Mouse (Mus musculus): ENCODE data around the gene Dnajc21. TPM values are rescaled to one million over a fixed set of nuclear protein-coding genes. Genes with fewer than 3 reads are reported as not detected.

The Dnajc21 gene
- polyA plus RNA-seq, 1 experiment = 25.0 TPM

DNA sequence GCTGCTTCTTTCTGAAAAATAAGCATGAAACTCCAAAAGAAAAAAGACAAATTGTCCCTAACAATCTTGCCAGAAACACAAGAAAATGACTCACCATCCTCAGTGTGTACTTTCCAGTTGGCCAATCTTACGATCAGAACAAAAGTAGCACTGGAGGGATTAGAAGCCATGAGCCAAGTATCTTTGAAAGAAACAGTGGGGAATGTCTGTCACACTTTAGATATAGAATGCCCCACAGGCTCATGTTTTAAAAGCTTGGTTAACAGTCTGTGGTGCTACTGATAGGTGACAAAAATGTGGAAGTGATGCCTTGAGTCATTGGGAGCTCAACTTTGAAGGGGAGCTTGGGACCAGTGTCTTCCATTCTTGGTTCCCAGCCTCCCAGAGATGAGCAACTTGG is 28.0 kb downstream of the Dnajc21 start:
- TF ChIP-seq POLR2A (IDR thresholded peaks at IDR 0.05; ENCODE audit: extremely low read depth, insufficient read depth, low read length) (no peak), CTCF (IDR thresholded peaks at IDR 0.05; ENCODE audit: extremely low read depth, insufficient read depth, low read length) (no peak)
- Histone ChIP-seq H3K27ac (ENCODE audit: insufficient read depth, low read length) (no peak overlapping the region), H3K4me1 (ENCODE audit: control insufficient read depth, insufficient read depth, low read length) (peaks cover 2% of the 10 kb centered on the region), H3K4me3 (ENCODE audit: insufficient read depth, low read length) (no peak overlapping the region)

DNA sequence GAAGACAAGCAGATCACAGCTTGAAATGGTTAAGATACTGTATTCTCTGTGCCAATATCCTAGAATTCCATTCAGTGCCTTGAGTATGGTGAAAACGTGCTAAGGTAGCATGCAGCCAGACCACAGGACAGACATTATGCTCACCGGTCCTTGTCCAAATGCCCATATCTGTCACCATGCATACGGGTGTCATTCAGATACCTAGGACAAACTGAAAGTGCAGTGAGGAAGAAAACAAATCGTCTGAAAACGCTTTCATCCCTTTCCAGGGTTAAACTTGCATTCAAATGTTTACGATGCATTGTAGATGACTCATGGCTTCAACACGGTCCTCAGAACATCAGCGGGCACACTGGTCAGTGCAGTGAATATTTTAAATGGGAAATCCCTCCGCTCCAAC is 28.8 kb downstream of the Dnajc21 start:
- no peak overlapping the region for H3K4me3 ChIP-seq (ENCODE audit: insufficient read depth, low read length)
- no peak for TF ChIP-seq POLR2A (IDR thresholded peaks at IDR 0.05; ENCODE audit: extremely low read depth, insufficient read depth, low read length)
- no peak for TF ChIP-seq CTCF (IDR thresholded peaks at IDR 0.05; ENCODE audit: extremely low read depth, insufficient read depth, low read length)
- H3K27ac ChIP-seq (ENCODE audit: insufficient read depth, low read length) = no peak overlapping the region
- peaks cover 3% of the 10 kb centered on the region for H3K4me1 ChIP-seq (ENCODE audit: control insufficient read depth, insufficient read depth, low read length)

DNA sequence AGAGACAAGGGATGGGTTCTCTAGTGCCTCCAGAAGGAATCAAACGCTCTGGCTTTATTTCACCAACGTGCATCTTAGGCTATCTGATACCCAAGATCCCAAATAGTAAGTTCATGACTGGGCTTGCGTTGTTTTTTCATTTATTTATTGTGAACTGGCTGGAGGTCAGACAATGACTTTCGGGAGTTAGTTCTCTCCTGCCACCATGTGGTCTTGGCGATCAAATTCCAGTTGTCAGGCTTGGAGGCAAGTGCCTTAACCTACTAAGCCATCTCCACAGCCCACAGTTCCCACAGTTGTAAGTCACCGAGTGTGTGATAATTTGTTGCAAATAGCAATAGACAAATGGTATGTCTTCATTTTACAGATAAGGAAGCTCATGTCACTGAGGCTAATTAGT is 30.4 kb downstream of the Dnajc21 start:
- H3K4me1 ChIP-seq (ENCODE audit: control insufficient read depth, insufficient read depth, low read length) = peaks cover 3% of the 10 kb centered on the region
- TF ChIP-seq CTCF (IDR thresholded peaks at IDR 0.05; ENCODE audit: extremely low read depth, insufficient read depth, low read length) (peak; percentile 34), POLR2A (IDR thresholded peaks at IDR 0.05; ENCODE audit: extremely low read depth, insufficient read depth, low read length) (no peak)
- H3K27ac ChIP-seq (ENCODE audit: insufficient read depth, low read length) = no peak overlapping the region
- H3K4me3 ChIP-seq (ENCODE audit: insufficient read depth, low read length) = no peak overlapping the region

DNA sequence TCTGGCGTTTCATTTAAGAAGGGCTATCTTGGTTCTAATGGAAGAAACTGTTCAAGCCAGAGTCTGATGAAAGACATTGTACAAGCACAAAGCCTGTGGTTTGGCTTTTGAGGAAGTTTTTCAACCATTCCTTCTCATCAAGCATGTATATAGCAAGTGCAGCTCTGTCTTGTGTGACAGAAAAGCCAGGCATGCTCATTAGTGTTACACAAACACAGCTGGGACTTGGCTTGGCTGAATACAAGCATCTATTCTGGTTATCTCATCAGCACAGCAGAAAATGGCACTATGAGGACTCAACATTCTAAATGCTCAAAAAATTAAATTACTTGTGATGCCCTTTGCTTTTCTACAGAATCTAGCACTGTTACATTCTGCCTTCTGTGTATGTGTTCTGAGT is 33.4 kb downstream of the Dnajc21 start:
- Histone ChIP-seq H3K4me1 (ENCODE audit: control insufficient read depth, insufficient read depth, low read length) (peaks cover 3% of the 10 kb centered on the region), H3K4me3 (ENCODE audit: insufficient read depth, low read length) (no peak overlapping the region), H3K27ac (ENCODE audit: insufficient read depth, low read length) (no peak overlapping the region)
- no peak for TF ChIP-seq POLR2A (IDR thresholded peaks at IDR 0.05; ENCODE audit: extremely low read depth, insufficient read depth, low read length)
- no peak for TF ChIP-seq CTCF (IDR thresholded peaks at IDR 0.05; ENCODE audit: extremely low read depth, insufficient read depth, low read length)

DNA sequence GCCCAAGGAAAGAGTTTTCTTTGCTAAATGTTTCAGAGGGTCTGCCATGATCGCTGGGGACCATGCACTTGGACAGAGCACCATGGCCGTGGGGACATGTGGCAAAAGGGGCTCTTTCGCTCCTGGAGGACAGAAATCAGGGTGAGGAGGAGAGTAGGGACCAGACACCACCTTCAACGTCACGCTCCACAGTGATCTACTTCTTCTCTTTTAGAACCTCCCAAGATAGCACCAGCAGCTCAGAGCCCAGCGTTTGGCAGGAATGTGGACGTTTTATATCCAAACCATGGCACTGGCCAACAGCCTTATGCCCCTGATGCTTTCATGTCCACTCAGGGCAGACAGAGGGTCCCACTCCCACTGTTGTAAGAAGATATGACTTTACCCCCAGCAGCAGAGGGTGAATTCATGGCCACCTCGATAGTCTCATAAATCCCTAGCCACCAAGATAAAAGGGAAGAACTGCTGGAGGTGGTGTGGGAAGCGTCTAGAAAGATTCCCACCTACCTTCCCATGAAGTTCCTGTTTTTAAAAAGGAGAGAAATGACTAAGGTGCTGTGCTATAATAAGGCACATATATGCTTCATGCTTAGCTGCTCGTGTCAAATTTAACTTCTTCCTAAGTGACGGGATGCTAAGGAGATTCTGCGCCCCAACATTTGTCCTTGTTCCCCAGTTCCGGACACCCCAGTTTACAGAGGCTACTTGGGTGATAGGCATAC is 43.6 kb downstream of the Dnajc21 start:
- Histone ChIP-seq H3K4me1 (ENCODE audit: control insufficient read depth, insufficient read depth, low read length) (peaks cover 2% of the 10 kb centered on the region; the same call in 1 of the 2 replicates), H3K4me3 (ENCODE audit: insufficient read depth, low read length) (no peak overlapping the region), H3K27ac (ENCODE audit: insufficient read depth, low read length) (peak overlapping the region; percentile 77)
- TF ChIP-seq CTCF (IDR thresholded peaks at IDR 0.05; ENCODE audit: extremely low read depth, insufficient read depth, low read length) = no peak
- no peak for TF ChIP-seq POLR2A (IDR thresholded peaks at IDR 0.05; ENCODE audit: extremely low read depth, insufficient read depth, low read length)

DNA sequence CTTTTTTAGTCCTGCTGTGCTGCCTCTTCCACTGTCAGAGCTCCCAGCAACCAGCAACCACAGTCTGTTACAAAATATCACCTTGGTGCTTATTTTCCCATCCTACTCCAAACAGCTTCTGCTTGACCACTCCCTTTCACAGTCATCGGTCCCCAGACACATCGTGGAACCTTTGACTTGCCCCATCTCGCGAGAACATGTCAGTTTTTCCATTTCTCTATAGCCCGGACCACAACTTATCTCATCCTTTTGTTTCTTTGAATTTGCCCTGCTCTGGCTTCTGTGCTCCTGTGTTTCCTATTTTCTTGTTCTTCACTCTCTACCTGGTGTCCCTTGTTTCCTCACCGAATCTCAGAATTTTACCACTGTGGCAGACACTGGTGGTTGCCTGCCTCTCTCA is 44.2 kb downstream of the Dnajc21 start:
- H3K27ac ChIP-seq (ENCODE audit: insufficient read depth, low read length) = peak overlapping the region; percentile 77
- no peak overlapping the region for H3K4me3 ChIP-seq (ENCODE audit: insufficient read depth, low read length)
- TF ChIP-seq POLR2A (IDR thresholded peaks at IDR 0.05; ENCODE audit: extremely low read depth, insufficient read depth, low read length) (no peak), CTCF (IDR thresholded peaks at IDR 0.05; ENCODE audit: extremely low read depth, insufficient read depth, low read length) (no peak)
- H3K4me1 ChIP-seq (ENCODE audit: control insufficient read depth, insufficient read depth, low read length) = peaks cover 2% of the 10 kb centered on the region; the same call in 1 of the 2 replicates

DNA sequence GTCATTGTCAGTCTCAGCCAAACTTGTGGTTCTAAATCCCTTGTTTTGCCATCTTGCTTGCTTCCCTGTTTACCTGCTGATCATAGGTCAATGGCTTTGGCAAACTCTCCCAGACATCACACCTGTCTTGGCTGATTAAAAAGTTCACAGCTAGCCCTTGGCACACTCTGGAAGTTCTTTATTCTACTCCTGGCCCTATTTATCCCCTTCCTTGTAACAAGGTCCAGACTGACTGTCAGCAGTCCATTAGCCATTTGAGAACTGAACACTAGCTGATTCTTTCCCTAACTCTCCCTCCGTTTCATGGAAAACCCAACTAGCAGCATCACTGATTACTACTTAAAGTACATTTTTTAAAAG is 48.6 kb downstream of the Dnajc21 start:
- Histone ChIP-seq H3K4me1 (ENCODE audit: control insufficient read depth, insufficient read depth, low read length) (peaks cover 2% of the 10 kb centered on the region; the same call in 1 of the 2 replicates), H3K27ac (ENCODE audit: insufficient read depth, low read length) (no peak overlapping the region), H3K4me3 (ENCODE audit: insufficient read depth, low read length) (no peak overlapping the region)
- no peak for TF ChIP-seq POLR2A (IDR thresholded peaks at IDR 0.05; ENCODE audit: extremely low read depth, insufficient read depth, low read length)
- no peak for TF ChIP-seq CTCF (IDR thresholded peaks at IDR 0.05; ENCODE audit: extremely low read depth, insufficient read depth, low read length)

DNA sequence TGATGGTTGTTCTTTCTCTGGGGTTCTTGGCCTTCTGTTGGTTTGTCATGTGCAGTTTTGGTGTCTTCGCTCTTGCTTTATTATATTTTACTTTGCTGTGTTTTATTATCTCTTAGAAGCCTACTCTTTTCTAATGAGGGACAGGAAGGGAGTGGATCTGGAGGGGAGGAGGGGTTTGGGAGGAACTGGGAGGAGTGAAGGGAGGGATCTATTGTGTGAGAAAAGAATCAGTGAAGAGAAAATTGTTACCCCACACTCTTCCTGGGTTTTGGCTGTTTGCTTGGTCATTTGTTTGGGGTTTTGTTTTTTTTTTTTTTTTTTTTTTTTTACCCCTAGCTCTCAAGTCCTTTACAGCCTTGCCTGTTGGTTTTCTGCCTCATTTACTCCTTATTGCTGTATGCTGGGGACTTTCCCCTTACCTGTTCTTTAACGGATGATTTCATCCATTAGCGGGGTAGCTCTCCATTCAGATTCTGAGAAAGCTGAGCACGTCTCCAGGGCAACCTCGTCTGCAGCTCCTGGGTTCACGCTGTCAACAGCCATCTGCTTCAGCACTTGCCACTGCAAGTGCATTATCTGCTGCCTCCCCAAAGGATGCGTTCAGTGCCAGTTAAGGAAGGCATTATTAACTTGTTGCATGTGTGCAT is 49.1 kb downstream of the Dnajc21 start:
- H3K4me3 ChIP-seq (ENCODE audit: insufficient read depth, low read length) = no peak overlapping the region

DNA sequence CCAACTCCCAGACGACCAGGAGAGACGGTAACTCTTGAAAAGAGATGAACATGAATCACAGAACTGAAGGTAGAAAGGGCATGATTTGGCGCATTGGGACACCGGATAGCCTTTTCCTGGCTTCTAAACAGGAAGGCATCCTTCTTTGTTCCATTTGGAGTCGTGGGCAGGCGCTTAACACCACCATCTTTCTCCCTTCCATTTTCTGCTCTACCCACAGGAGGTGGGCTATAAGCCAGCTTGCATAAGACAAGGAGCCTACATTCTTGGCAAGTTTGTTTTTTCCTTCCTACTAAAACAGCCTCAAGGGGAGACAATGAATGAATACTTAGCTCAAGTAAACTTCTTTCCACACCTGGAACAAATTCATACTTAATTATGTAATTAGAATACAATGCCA is 56.7 kb downstream of the Dnajc21 start:
- Histone ChIP-seq H3K27ac (ENCODE audit: insufficient read depth, low read length) (peak overlapping the region; percentile 97), H3K4me3 (ENCODE audit: insufficient read depth, low read length) (no peak overlapping the region), H3K4me1 (ENCODE audit: control insufficient read depth, insufficient read depth, low read length) (no peaks in the 10 kb centered on the region; the same call in 1 of the 2 replicates)
- TF ChIP-seq CTCF (IDR thresholded peaks at IDR 0.05; ENCODE audit: extremely low read depth, insufficient read depth, low read length) = no peak
- no peak for TF ChIP-seq POLR2A (IDR thresholded peaks at IDR 0.05; ENCODE audit: extremely low read depth, insufficient read depth, low read length)

More for the DNA sequence above, 49.1 kb downstream of the Dnajc21 start:
- Histone ChIP-seq H3K4me1 (ENCODE audit: control insufficient read depth, insufficient read depth, low read length) (peaks cover 2% of the 10 kb centered on the region; the same call in 1 of the 2 replicates), H3K27ac (ENCODE audit: insufficient read depth, low read length) (no peak overlapping the region)
- no peak for TF ChIP-seq CTCF (IDR thresholded peaks at IDR 0.05; ENCODE audit: extremely low read depth, insufficient read depth, low read length)
- no peak for TF ChIP-seq POLR2A (IDR thresholded peaks at IDR 0.05; ENCODE audit: extremely low read depth, insufficient read depth, low read length)

DNA sequence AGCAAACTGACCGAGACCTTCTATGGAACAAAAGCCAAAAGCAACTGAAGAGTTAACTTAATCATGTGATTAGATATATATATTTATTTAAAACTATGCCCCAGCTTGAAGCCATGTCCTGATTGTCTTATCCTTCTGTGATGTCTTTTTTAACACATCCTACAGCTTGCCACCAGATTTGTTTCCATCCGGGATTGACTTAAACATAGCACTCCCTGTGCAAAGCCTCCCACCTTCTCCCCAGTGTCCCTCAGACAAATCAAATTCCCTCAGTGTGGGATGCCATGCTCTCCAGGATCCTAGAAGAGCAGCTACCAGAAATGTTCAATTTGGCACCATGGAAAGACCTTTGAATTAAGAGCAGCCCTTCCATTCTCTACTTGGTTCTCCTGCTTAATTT is 59.4 kb downstream of the Dnajc21 start:
- TF ChIP-seq CTCF (IDR thresholded peaks at IDR 0.05; ENCODE audit: extremely low read depth, insufficient read depth, low read length) (no peak), POLR2A (IDR thresholded peaks at IDR 0.05; ENCODE audit: extremely low read depth, insufficient read depth, low read length) (no peak)
- H3K4me1 ChIP-seq (ENCODE audit: control insufficient read depth, insufficient read depth, low read length) = no peaks in the 10 kb centered on the region; the same call in 1 of the 2 replicates
- no peak overlapping the region for H3K4me3 ChIP-seq (ENCODE audit: insufficient read depth, low read length)
- H3K27ac ChIP-seq (ENCODE audit: insufficient read depth, low read length) = no peak overlapping the region

All from cortical plate, adult 2 months (tissue).